In the genomic region with DNA sequence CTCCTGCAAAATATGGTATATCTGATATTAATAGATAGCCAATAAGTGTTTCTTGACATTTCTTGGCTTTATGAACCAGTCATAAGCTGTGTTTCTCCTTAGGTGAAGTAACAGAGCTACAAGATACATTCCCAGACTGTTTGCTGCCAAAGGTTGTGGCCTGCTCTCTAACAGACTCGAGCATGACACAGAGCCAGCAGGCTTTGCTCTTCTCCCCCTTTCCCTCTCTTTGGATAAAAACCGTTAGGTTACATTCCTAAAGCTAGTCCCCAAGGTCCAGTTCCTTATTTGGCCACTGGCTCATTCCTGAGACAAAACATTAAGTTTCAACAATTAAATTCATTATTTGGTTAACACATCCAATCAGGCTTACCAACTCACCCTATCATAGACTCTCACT, we compare ENCODE assay signal across 29 mouse cellular contexts. TPM values are rescaled to one million over a fixed set of nuclear protein-coding genes. Genes with fewer than 3 reads are reported as not detected.
"Had no signal": no experiment of that assay in that cellular context is flagged by ENCODE, and none has a peak within 500 bp of the region (broad histone marks: within the 10 kb centered on the region; RNA-seq: fewer than 3 reads in every experiment).

No protein-coding gene starts in this region.

- H3K27ac ChIP-seq: lung, embryonic 15.5 days; macrophage; midbrain, embryonic 13.5 days; midbrain, embryonic 15.5 days; neural tube, embryonic 12.5 days; stomach, embryonic 15.5 days; stomach, postnatal 0 days had no signal

- H3K9me3 ChIP-seq: lung, embryonic 15.5 days; midbrain, embryonic 13.5 days; midbrain, embryonic 15.5 days; neural tube, embryonic 12.5 days; stomach, embryonic 15.5 days had no signal

- DNase-seq: liver, postnatal 0 days; lung, adult 2 months; lung, postnatal 14 days; lung, postnatal 36 days; retina, postnatal 1 day; right cerebral cortex, adult 18-20 months; right cerebral cortex, postnatal 25 days; right cerebral cortex, postnatal 4 days; spleen, adult 18-20 months; thymus, adult 2 months; thymus, postnatal 25 days; thymus, postnatal 4 days had no signal

- H3K36me3 ChIP-seq: lung, embryonic 15.5 days; midbrain, embryonic 13.5 days; midbrain, embryonic 15.5 days; neural tube, embryonic 12.5 days; stomach, embryonic 15.5 days had no signal

- H3K4me1 ChIP-seq: neural tube, embryonic 12.5 days had no signal

- H3K4me3 ChIP-seq: lung, embryonic 15.5 days; megakaryocyte, embryonic 14.5 days; midbrain, embryonic 13.5 days; midbrain, embryonic 15.5 days; neural tube, embryonic 12.5 days; stomach, embryonic 15.5 days had no signal

- H3K27me3 ChIP-seq: lung, embryonic 15.5 days; megakaryocyte, embryonic 14.5 days; midbrain, embryonic 13.5 days; midbrain, embryonic 15.5 days; neural tube, embryonic 12.5 days; stomach, embryonic 15.5 days had no signal

RNA-seq across cellular contexts. Expression of gene Slc25a54, which starts 48.0 kb away (rescaled TPM):
- total RNA-seq: megakaryocyte progenitor cell, adult 5-6 weeks; midbrain, postnatal 0 days; monocyte, adult 5-6 weeks; neutrophil, adult 5-6 weeks had no signal
- polyA plus RNA-seq: liver, postnatal 0 days; lung, adult 2 months; lung, embryonic 15.5 days; lung, postnatal 0 days; macrophage; midbrain, embryonic 11.5 days; midbrain, embryonic 13.5 days; midbrain, embryonic 15.5 days; neural tube, embryonic 12.5 days; neural tube, embryonic 14.5 days; small intestine, adult 2 months; stomach, embryonic 15.5 days; stomach, postnatal 0 days; thymus, adult 2 months; urinary bladder, adult 2 months had no signal
